Mouse (Mus musculus): Measurements from ENCODE around the gene Magea2. TPM values are rescaled to one million over a fixed set of nuclear protein-coding genes. Genes with fewer than 3 reads are reported as not detected.
"Not testable (repeated sequence)": the region's sequence is repeated elsewhere in the genome, so short reads cannot be mapped to it uniquely, and the experiment has no call there.

The Magea2 gene
- not detected in 2 replicates for polyA plus RNA-seq (2014; fragmentation: Nextera tagmentation; extraction: Ambion mirVana)

DNA sequence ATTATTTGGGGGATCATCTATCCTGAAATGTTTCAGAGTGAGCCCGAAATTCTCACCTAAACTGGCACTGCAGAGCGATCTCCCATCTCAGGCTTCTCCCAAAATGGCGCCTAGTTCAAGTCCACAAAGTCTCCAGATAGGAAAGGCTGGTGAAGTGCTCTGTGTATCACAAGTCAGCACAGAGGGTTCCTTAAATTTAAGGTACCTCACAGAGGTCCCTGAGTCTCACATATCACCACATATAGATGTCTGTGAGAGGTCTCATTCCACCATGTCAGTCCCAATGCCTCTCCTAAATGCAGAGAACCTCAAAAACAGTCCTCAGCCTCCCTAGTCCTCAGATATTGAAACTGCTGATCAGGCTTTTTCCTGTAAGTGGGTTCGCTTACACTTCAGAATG is at the start of gene Magea2:
Magea2 (minus strand) TSS at position 101 of the 400 bp plus-strand sequence.
- DNase-seq (ENCODE audit: low spot score); H3K9me3 ChIP-seq (ENCODE audit: control insufficient read depth, low read length): not testable (repeated sequence)
- WGBS, result 83% methylated on average over 2 of the region's 4 CpGs

DNA sequence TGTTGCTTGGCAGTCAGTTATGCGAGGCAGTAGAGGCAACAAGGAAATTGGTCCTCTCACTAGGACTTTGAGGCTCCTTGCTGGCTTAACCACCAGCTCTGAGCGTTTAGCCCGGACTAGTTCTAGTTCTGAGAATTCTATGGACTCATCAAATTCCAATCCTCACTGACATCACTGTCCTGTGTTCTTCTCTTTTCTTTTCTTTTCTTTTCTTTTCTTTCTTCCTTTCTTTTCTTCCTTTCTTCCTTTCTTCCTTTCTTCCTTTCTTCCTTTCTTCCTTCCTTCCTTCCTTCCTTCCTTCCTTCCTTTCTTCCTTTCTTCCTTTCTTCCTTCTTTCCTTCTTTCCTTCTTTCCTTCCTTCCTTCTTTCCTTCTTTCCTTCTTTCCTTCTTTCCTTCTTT is 34.8 kb upstream of the Magea2 start, which contains the start of gene Cldn34b2:
Cldn34b2 (minus strand) TSS at position 101 of the 400 bp plus-strand sequence.
- 83% methylated on average over 3 of the region's 3 CpGs for WGBS
- H3K27me3 ChIP-seq (replicated peaks; ENCODE audit: control insufficient read depth, insufficient read depth, low read length); H3K4me3 ChIP-seq (ENCODE audit: low read depth, low read length); H3K9me3 ChIP-seq (ENCODE audit: control insufficient read depth, low read length); H3K4me2 ChIP-seq (ENCODE audit: low read depth, low read length); DNase-seq (ENCODE audit: low spot score); H3K9ac ChIP-seq (ENCODE audit: low read depth, low read length); ATAC-seq (ENCODE audit: low read depth); H3K4me1 ChIP-seq (ENCODE audit: control insufficient read depth, insufficient read depth, low read length); H3K36me3 ChIP-seq (ENCODE audit: control insufficient read depth, insufficient read depth, low read length); H3K27ac ChIP-seq (replicated peaks; ENCODE audit: low read depth, low read length): not testable (repeated sequence)

More for the DNA sequence above, at the start of gene Magea2:
- H3K27ac ChIP-seq (replicated peaks; ENCODE audit: low read depth, low read length); H3K4me2 ChIP-seq (ENCODE audit: low read depth, low read length); H3K4me3 ChIP-seq (ENCODE audit: low read depth, low read length); H3K27me3 ChIP-seq (replicated peaks; ENCODE audit: control insufficient read depth, insufficient read depth, low read length); H3K36me3 ChIP-seq (ENCODE audit: control insufficient read depth, insufficient read depth, low read length); ATAC-seq (ENCODE audit: low read depth); H3K9ac ChIP-seq (ENCODE audit: low read depth, low read length); H3K4me1 ChIP-seq (ENCODE audit: control insufficient read depth, insufficient read depth, low read length): not testable (repeated sequence)

DNA sequence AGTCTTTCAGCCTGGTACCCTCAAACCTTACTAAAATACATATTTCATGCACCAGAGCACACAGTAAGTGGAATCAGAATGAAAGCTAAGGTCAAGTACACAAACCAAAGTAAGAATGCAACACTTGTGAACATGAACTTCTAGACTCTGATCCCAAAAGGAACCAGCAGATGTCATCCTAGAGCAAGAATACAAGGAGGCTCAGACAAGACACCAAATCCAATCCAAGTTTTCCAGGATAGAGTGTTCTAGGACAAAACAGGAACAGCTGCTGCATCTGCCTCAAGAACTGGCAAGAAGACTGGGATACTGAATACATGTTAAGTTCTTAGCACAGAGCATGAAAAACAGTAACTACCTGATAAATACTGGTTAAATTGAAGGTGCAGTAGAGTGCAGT is 4.6 kb upstream of the Magea2 start:
- Histone ChIP-seq H3K36me3 (ENCODE audit: control insufficient read depth, insufficient read depth, low read length) (no peaks in the 10 kb centered on the region), H3K4me3 (ENCODE audit: low read depth, low read length) (no peak overlapping the region), H3K27ac (replicated peaks; ENCODE audit: low read depth, low read length) (no peak overlapping the region), H3K27me3 (replicated peaks; ENCODE audit: control insufficient read depth, insufficient read depth, low read length) (no peaks in the 10 kb centered on the region), H3K4me2 (ENCODE audit: low read depth, low read length) (no peak overlapping the region), H3K9me3 (ENCODE audit: control insufficient read depth, low read length) (no peaks in the 10 kb centered on the region), H3K4me1 (ENCODE audit: control insufficient read depth, insufficient read depth, low read length) (no peaks in the 10 kb centered on the region), H3K9ac (ENCODE audit: low read depth, low read length) (no peak overlapping the region)
- ATAC-seq (ENCODE audit: low read depth) (no peak), DNase-seq (ENCODE audit: low spot score) (peak; percentile 12)

DNA sequence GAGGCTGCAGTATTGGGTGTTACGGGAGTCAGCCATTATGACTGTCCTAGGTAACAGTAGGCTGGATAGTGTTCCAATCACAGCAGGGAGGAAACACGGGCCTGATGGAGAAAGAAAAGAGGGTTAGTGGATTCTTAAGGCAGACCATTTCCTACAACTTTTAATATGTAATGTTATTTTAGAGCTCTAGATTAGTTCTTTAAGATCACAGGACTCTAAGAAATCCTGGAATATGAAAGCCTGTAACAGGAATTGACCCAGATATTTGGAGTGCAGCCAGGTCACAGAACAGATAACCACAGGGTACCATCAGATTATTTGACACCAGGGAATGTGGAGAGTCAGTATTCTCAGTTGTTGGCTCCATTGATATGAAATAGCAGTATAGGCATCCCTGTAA is 3.8 kb downstream of the Magea2 start, which contains the start of gene Magea1:
Magea1 (minus strand) TSS at position 101 of the 400 bp plus-strand sequence.
- H3K9me3 ChIP-seq (ENCODE audit: control insufficient read depth, low read length); ATAC-seq (ENCODE audit: low read depth): not testable (repeated sequence)

DNA sequence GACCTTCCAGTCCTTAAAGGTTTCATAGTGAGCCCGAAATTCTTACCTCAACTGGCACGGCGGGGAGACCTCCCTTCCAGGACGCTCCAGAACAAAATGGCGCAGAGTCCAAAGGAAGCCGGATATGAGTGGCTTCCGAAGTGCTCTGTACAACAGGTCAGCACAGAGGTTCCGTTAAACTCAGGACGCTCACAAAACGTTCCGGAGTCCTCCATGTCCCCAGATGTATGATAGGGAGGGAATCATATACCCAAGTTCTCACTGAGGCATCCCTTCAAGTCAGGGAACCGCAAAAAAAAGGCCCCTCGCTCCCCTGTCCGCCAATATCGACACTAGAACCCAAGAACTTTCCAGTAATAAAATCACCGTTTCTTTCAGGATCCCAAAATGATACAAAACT is 30.4 kb downstream of the Magea2 start, which contains the start of gene Magea5:
Magea5 (minus strand) TSS at position 101 of the 400 bp plus-strand sequence.
- not testable (repeated sequence) for H3K27ac ChIP-seq (replicated peaks; ENCODE audit: low read depth, low read length); H3K9me3 ChIP-seq (ENCODE audit: control insufficient read depth, low read length); DNase-seq (ENCODE audit: low spot score); H3K36me3 ChIP-seq (ENCODE audit: control insufficient read depth, insufficient read depth, low read length); H3K4me2 ChIP-seq (ENCODE audit: low read depth, low read length); ATAC-seq (ENCODE audit: low read depth); H3K4me1 ChIP-seq (ENCODE audit: control insufficient read depth, insufficient read depth, low read length); H3K27me3 ChIP-seq (replicated peaks; ENCODE audit: control insufficient read depth, insufficient read depth, low read length); H3K9ac ChIP-seq (ENCODE audit: low read depth, low read length); H3K4me3 ChIP-seq (ENCODE audit: low read depth, low read length)
- WGBS, result 88% methylated on average over 12 of the region's 16 CpGs

More for the DNA sequence above, 3.8 kb downstream of the Magea2 start, which contains the start of gene Magea1:
- not testable (repeated sequence) for H3K36me3 ChIP-seq (ENCODE audit: control insufficient read depth, insufficient read depth, low read length); H3K27me3 ChIP-seq (replicated peaks; ENCODE audit: control insufficient read depth, insufficient read depth, low read length); H3K27ac ChIP-seq (replicated peaks; ENCODE audit: low read depth, low read length); DNase-seq (ENCODE audit: low spot score); H3K4me1 ChIP-seq (ENCODE audit: control insufficient read depth, insufficient read depth, low read length); H3K9ac ChIP-seq (ENCODE audit: low read depth, low read length); H3K4me3 ChIP-seq (ENCODE audit: low read depth, low read length); H3K4me2 ChIP-seq (ENCODE audit: low read depth, low read length)
- no CpG with 5 or more reads among the region's 2 CpGs for WGBS

DNA sequence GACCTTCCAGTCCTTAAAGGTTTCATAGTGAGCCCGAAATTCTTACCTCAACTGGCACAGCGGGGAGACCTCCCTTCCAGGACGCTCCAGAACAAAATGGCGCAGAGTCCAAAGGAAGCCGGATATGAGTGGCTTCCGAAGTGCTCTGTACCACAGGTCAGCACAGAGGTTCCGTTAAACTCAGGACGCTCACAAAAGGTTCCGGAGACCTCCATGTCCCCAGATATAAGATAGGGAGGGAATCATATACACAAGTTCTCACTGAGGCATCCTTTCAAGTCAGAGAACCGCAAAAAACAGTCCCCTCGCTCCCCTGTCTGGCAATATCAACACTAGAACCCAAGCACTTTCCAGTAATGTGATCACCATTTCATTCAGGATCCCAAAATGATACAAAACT is 97.7 kb downstream of the Magea2 start, which contains the start of gene Magea8:
Magea8 (minus strand) TSS at position 101 of the 400 bp plus-strand sequence.
- H3K36me3 ChIP-seq (ENCODE audit: control insufficient read depth, insufficient read depth, low read length); H3K4me2 ChIP-seq (ENCODE audit: low read depth, low read length); H3K9ac ChIP-seq (ENCODE audit: low read depth, low read length); H3K4me3 ChIP-seq (ENCODE audit: low read depth, low read length); H3K9me3 ChIP-seq (ENCODE audit: control insufficient read depth, low read length); ATAC-seq (ENCODE audit: low read depth); DNase-seq (ENCODE audit: low spot score); H3K27ac ChIP-seq (replicated peaks; ENCODE audit: low read depth, low read length); H3K27me3 ChIP-seq (replicated peaks; ENCODE audit: control insufficient read depth, insufficient read depth, low read length); H3K4me1 ChIP-seq (ENCODE audit: control insufficient read depth, insufficient read depth, low read length): not testable (repeated sequence)
- WGBS, result 85% methylated on average over 11 of the region's 11 CpGs

Other genes with a start within 250 kb of the Magea2 start
- not detected in 2 replicates for gene Cldn34b1, start 203.4 kb downstream of the Magea2 start, polyA plus RNA-seq (2014; fragmentation: Nextera tagmentation; extraction: Ambion mirVana)
- not detected in 2 replicates for gene Magea6, start 157.7 kb downstream of the Magea2 start, polyA plus RNA-seq (2014; fragmentation: Nextera tagmentation; extraction: Ambion mirVana)
- not detected in 2 replicates for gene Magea3, start 144.2 kb downstream of the Magea2 start, polyA plus RNA-seq (2014; fragmentation: Nextera tagmentation; extraction: Ambion mirVana)
- gene Magea8, start 97.8 kb downstream of the Magea2 start, polyA plus RNA-seq (2014; fragmentation: Nextera tagmentation; extraction: Ambion mirVana), result not detected in 2 replicates
- gene Magea5, start 30.5 kb downstream of the Magea2 start, polyA plus RNA-seq (2014; fragmentation: Nextera tagmentation; extraction: Ambion mirVana), result not detected in 2 replicates
- not detected in 2 replicates for gene Magea1, start 3.9 kb downstream of the Magea2 start, polyA plus RNA-seq (2014; fragmentation: Nextera tagmentation; extraction: Ambion mirVana)
- gene Cldn34b2, start 34.7 kb upstream of the Magea2 start, polyA plus RNA-seq (2014; fragmentation: Nextera tagmentation; extraction: Ambion mirVana), result not detected in 2 replicates
- gene Sat1, start 122.8 kb upstream of the Magea2 start, polyA plus RNA-seq (2014; fragmentation: Nextera tagmentation; extraction: Ambion mirVana), result 148 TPM in 2 replicates
- gene Acot9, start 168.8 kb upstream of the Magea2 start, polyA plus RNA-seq (2014; fragmentation: Nextera tagmentation; extraction: Ambion mirVana), result 52.2 and 55.1 TPM in 2 replicates
- 322 and 325 TPM in 2 replicates for gene Prdx4, start 247.1 kb upstream of the Magea2 start, polyA plus RNA-seq (2014; fragmentation: Nextera tagmentation; extraction: Ambion mirVana)